Mouse (Mus musculus): ENCODE data around the gene Pomgnt1.
A peak's percentile ranks its signal among the peaks of the same experiment; 100 is the strongest.

The Pomgnt1 gene

DNA sequence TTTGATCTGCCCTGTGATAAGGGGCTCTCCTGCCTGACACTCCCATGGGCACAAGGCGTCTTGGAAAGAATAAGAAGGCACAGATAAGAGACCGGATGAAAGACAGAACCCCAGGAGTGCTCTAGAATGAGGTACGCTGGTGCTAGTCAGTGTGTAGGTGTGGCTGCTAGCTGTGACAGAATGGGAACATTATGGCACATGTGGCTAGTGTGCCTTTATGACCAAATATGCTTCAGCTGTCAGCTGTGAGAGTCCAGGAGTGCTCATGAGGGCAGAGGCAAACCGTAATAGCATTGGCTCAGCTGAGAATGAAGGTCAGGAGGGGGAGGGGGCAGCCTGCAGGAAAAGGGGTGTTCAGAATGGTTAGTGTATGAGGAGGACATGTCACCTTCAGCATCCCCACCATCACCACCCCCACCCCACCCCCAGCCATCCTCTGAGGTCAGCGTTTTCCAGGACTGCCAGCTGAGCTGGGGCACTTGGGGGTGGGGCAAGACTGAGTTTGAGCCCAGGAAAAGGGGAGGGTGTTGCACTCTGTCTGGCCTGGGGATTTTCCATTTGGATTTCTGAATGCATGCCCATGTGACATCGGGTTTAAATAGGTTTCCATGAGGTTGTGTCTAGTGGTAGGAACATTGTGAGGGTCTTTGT is 51.0 kb downstream of the Pomgnt1 start:
- DNase-seq = no peak

DNA sequence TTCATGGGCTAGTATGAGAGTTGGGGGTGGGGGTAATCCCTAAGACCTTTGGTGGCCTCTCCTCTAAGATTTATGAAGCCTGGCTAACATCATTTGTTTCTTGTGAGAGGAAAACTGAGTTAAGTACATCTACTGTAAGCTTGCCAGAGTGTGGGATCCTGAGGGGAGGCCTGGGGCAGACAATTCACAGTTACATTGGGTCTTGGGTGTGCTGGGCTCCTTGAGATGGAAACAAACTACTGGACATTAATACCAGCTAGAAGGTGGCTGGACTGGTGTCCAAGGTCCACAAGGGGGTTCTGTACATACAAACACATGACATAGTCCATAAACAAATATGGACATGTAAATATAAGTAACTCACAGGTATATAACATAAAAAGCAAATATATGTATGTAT is 51.5 kb downstream of the Pomgnt1 start:
- DNase-seq = no peak

DNA sequence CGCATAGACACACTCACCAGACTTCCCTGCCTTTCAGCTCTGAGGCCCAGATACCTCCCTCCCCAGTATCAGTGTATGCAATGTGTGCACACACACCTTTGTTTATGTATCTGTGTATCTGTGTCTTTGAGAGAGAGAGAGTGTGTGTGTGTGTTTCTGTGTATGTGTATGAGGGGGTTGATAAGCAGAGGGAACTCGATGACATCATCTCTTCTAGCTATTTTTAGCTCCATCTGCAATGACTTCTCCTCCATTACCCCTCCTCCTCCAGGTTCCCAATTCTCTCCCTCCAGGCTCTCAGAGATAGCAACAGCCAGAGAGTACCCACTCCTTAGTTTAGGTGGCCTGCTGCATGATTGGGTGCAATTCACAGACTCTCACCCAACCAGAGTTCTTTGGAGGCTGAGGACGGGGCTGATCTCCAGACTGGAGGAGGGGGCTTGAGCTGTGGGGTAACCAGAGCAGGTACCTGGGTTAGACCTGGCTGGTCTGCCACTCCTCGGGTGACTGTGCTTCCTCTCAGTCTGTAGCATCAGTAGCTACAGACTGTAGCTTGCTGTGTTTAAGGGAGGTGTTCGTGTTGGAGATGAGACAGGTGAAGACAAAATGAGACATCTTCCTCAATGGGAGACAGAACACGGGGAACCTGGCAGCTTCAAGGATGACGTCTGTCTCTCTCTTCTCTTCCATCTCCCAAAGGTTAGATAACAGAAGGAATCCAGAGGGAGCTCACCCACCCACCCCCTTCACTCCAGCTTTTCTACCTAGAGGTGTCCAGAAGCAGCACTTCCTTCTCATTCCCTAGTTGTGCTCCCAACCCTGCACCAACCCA is 52.3 kb downstream of the Pomgnt1 start:
- DNase-seq = peak; percentile 70

DNA sequence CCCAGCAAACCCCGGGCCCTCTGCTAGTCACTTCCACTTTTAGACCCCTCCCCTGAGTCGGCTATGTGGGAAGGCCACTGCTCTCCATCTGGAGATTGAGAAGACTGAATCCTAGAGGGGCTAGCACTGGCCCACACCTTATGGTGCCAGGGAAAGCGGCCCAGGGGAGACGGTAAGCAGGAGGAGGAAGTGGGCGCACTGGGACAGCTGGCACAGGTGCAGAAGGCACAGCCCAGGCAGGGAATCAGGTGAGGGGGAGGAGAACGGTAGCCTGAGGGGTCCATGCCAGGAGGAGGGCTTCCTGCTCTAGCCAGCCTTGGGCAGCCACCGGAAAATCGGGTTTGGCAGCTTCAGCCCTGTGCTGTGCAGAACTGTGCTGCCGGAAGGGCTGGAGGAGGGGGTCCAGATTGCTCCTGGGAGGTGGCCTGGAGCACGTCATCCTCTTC is 52.9 kb downstream of the Pomgnt1 start:
- peak; percentile 82 for DNase-seq

DNA sequence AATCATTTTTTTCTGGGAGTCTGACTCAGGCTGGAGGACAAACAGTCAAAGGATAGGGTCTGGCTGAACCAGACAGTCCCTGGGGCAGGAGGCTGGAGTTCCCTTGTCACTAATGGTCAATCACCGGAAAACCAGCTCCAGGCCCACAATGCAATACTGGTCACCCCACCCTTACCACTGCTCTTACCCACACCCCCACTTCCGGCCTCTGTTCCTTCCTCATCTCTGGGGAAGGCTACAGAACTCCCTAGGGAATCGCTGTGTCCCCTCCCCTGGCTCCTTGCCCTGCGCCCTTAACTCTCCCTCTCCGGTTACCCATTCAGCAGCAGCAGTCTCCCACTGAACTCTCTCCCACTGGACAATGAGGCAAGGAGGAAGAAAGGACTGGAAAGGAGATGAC is 53.5 kb downstream of the Pomgnt1 start:
- no peak for DNase-seq

DNA sequence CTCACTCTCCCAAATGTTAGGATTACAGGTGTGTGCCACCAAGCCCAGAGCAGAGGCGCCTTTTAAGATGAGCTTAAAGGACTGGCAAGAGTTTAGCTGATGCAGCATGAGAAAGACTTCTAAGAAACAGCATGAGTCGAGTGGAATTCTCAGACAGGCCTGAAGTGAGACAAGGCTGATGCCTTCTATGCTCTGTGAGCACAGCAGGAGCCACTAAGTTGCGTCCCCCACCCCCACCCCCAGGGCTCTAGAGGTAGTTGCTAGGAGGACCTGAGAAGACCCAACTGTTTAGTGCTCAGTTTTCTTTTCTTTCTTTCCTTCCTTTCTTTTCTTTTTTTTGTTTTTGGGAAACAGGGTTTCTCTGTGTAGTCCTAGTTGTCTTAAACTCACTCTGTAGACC is 58.4 kb downstream of the Pomgnt1 start:
- DNase-seq = no peak

DNA sequence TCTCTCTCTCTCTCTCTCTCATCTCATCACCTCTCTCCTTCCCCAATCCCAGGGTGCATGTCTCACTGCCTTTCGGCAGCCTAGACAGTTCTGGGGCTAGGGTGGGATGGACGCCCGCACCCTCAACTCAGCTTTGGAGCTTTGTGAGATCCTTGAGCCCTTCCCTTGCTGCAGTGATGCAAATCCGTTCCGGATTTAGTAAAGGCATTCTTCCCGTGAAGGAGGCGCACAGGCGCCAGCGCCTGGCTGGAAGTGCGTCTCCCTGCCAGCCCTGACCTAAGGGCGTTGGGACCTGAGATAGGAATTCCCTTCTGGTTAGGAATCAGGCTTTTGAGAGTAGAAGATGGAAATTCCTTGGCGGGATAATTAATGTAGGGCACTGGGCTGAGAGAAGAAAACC is 59.1 kb downstream of the Pomgnt1 start:
- DNase-seq = peak; percentile 53

DNA sequence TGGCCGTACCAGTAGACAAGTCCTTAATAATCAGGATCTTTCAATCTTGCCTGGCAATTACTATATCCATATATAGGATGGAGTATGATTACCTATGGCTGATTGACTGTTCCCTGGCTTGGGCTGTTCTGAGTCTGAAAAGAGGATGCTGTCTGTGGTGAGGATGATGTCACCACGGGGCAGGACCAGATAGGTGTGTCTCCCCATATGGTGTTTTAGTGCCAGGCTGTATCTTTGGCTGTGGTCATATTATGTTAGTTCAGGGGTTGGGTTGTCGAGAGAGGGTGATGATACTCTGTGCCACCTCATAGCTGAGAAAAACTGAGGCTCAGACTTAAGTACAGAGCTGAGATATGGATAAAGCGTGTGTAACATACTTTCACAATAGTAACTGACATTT is 61.4 kb downstream of the Pomgnt1 start:
- DNase-seq = no peak

DNA sequence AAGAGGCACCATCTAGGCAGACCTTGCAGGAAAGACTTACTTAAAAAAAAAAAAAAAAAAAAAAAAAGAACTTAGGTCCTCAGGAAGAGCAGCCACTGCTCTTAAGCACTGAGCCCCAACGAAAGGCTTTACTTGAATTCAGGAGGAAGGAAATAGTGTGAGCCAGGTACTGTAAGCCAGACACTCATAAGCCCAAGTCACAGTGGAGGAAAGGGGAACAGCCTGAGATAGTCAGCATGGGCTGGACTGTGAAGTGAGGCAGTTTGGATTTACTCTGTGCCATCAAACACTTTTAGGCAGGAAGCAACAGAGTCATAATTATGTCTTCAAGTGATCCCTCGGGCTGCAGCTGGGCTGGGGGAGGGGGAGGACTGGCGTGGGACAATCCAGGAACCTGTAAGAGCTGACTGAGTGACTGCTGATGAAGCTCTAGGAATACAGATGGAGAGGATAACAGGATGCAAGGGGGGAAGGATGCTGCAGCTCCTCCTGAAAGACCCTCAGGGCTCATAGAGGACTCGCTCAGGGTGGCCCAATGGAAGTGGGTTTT is 68.7 kb downstream of the Pomgnt1 start:
- DNase-seq = no peak

DNA sequence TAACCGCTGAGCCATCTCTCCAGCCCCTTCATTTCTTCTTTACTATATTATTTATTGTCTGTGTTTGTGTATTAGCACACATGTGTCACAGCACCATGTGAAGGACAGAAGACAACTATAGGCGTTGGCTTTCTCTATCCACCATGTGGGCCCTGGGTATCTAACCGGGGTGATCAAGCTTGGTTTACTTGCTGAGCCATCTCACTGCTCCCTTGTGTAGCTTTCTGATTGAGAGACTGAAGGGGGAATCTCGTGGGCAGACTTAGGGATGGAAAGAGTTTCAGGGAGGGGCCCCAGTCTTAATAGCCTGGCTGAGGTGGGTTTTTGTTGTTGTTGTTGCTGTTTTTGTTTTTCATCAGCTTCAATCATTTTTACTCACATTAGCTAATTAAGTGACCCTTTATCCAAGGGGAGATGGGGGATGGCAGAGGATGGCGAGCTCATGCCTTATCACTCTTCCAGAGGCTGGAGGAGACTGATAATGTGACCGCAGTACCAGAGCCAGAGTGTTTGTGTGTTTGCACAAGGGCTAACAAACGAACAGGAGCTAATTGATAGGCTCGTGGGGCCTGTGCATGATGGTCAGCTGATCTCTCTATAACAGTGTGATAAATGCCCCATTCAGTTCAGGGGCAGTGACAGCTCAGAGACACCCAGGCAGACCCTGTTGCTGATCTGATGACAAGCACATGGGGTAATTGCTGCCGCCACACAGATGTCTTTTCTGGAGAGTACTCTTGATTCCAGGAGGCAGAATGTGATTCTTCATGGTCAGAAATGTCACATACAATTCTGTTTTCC is 70.1 kb downstream of the Pomgnt1 start:
- DNase-seq = no peak

DNA sequence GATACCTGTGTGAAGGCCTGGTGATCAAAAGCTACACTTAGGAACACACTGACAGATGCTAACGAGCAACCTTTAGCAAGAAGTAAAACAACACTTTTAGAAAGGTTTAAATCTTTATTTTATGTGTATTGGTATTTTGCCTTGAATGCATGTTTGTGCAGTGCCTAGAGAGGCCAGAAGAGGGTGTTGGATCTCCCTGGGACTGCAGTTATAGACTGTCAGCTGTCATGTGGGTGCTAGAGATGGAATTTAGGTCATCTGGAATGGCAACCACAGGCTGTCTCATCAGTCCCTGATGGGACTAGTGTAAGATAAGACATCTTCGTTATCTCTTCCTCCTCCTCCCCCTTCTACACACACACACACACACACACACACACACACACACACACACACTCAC is 74.8 kb downstream of the Pomgnt1 start:
- DNase-seq = no peak

DNA sequence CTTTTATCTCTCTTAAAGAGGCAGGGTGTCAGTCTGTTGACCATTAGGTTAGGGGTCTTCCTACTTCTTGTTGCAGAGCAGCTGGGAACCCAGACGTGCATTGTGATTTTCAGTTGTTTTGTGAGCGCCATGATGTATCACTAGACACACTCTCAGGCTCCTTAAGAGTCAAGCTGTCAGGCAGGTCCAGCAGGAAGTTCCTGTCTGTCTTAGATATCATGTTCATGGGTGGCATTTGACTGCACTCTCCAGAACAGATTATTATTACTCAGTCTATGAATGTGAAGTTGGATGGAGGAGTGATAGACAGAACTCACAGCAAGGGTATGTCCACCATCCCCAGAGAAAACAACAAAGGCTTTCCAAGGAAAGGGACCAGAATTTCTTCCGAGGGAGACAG is 80.8 kb downstream of the Pomgnt1 start:
- no peak for DNase-seq

DNA sequence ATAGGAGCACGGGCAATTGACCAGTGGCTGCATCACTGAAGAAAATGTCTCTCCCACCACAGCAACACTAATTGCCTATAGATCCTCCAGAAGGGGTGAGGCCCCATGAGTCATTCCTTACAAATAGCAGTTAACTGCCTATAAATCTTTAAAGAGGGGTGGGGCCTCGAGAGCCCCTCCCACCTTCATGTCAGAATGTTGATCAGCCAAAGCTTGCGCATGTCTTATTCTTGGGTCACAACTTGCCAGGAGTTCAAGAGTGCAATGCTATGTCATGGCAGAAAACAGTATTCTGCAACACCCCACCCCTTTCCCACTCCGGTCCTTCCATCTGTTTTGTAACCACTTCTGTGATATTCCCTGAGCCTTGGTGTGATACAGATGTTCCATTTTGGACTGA is 82.9 kb downstream of the Pomgnt1 start:
- no peak for DNase-seq

DNA sequence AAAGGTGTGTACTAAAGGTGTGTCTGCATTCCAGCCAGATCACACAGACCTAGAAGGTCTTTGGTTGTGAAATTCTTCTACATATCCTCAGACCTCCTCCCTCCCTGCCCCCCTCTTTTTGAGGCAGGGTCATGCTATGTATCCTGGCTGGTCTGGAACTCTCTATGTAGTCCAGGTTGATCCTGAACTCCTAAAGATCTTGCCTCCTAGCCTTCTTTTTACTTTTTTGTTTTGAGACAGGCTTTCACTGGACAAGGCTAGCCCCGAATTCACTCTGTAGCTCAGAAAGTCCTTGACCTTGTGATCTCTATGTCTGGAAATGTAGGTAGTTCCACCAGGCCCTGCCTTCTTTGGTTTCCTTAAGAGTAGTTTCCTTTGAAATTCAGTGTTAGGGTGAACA is 85.3 kb downstream of the Pomgnt1 start:
- DNase-seq = no peak

Measured in right cerebral cortex, postnatal 25 days (tissue).